Mouse (Mus musculus): Measurements from ENCODE around the gene Fos. TPM values are rescaled to one million over a fixed set of nuclear protein-coding genes. Genes with fewer than 3 reads are reported as not detected.

Fos gene
- total RNA-seq (2021), result 10 to 100 TPM in 1 of 2 experiments, 1 to 10 TPM in 1; 5.1 to 11.6 TPM
- long read RNA-seq, experiment 1, partial matches to known transcripts, result 0 of 1 reads
- long read RNA-seq, experiment 1, other reads (novel, unspliced or antisense), result 0 of 1 reads
- long read RNA-seq, experiment 2, partial matches to known transcripts, result 0 of 4 reads
- long read RNA-seq, experiment 2, other reads (novel, unspliced or antisense), result 0 of 4 reads

- peak; percentile 88 for DNase-seq
Observed at GRCm38 (mm10) chr12:85473481-85474297, at the start of gene Fos. Gene Fos (plus strand): TSS chr12:85473890.

GRCm38 (mm10) chr12:85425721-85426120 lies 48.0 kb upstream of the Fos start:
- no peak for DNase-seq

- no peak for DNase-seq
Observed at GRCm38 (mm10) chr12:85426126-85426525, 47.6 kb upstream of the Fos start.

DNA sequence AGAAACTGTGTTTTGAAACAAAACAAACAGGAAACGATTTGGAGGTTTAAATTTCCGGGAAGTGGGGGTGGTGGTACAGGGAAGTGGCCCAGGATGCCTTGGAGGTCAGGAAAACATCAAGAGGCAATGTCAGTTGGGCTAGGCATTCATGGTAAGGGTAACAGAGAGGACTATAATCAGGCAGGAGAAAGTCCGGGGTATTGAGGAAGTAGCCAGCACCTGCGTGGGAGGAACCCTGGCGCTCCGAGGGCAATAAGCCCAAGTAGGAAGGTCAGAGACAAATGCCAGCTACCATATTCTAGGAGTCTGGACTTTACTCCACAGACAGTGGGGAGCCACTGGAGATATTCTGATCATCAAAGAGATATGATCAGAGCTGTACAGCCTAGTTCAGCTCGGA lies 45.9 kb upstream of the Fos start:
- DNase-seq, result no peak

- no peak for DNase-seq
Observed at GRCm38 (mm10) chr12:85429999-85430398, 43.7 kb upstream of the Fos start.

- DNase-seq, result no peak
Observed at GRCm38 (mm10) chr12:85430434-85430833, 43.3 kb upstream of the Fos start.

DNA sequence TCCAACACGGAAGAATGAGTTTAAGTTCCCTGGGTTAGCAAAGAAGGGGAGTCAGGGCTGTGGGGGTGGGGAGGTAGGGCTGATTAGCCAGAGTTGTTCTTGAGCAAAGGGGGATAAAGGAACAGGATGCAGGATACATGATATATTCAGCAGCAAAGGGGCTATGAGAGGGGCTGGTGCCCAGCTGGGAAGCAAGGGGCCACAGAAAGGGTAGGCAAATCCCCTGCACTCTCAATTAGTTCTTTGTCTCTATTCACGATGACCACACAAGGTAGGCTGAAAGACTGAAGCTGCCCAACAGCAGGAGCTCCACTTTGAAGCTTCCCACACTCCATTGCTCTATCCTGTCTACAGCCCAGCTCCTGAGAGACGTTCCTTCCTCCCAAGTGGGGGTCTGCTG lies 39.8 kb upstream of the Fos start:
- no peak for DNase-seq

DNA sequence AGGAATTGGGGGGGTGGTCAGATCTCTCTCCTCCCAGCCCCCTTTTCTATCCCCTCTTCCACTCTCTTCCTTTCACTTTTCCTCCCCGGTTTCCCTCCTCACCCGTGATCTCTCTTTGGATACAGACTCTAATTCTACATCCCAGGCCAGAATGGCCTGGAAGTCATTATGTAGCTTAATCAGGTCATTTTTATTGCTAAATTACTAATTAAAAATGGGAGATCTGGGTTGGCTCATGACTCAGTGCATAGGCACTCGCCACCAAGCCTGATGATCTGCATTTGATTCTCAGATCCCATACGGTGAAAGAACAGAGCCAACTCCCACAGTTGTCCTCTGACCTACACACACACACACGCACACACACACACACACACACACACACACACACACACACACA lies 39.2 kb upstream of the Fos start:
- DNase-seq, result no peak

DNA sequence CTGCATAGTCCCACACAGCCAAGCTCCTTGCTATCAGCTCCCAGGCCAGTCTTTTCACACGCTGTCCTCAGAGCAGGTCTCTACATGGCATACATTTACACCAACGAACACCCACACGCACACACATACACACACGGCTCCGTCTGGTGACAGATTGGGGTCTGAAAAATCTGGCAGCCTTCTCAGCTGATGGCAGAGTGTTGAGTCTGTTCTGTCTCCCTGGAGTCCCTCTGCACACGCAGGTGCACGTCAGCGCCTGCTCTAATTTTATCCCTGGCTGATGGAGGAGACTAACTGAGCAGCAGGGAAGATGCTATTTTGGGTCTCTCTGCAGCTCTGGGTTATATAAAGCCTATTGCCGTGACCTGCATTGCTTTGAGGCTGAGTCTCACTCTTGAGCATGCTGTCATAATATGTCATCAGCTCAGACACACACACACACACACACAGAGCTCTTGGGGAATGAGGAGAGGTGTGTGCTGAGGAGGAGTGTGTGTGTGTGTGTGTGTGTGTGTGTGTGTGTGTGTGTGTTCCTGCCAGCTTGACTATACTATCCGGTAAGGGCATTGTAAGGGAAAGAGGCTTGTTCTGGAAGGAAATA lies 37.6 kb upstream of the Fos start:
- DNase-seq, result peak; percentile 79

- peak; percentile 76 for DNase-seq
Observed at GRCm38 (mm10) chr12:85437172-85437876, 36.4 kb upstream of the Fos start.

- DNase-seq, result no peak
Observed at GRCm38 (mm10) chr12:85443456-85443855, 30.2 kb upstream of the Fos start.

GRCm38 (mm10) chr12:85444646-85445045 lies 29.0 kb upstream of the Fos start:
- DNase-seq, result no peak

DNA sequence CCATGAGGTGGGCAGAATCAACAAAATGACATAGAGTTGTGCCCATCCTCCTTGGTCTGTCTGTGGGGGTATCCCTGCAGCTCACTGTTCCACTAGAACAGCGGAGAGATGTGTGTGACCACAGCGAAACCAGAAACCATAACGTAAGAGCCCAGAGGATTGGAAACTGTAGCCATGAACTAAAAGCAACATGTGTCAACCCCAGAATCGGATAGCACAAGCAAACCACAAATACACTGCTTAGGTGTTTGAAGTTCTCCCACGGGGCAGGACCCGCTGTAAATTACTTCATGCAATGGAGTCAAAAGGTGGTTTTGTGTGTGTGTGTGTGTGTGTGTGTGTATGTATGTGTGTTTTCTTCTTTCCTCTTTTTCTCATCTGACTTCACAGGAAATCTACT lies 26.7 kb upstream of the Fos start:
- DNase-seq, result no peak

DNA sequence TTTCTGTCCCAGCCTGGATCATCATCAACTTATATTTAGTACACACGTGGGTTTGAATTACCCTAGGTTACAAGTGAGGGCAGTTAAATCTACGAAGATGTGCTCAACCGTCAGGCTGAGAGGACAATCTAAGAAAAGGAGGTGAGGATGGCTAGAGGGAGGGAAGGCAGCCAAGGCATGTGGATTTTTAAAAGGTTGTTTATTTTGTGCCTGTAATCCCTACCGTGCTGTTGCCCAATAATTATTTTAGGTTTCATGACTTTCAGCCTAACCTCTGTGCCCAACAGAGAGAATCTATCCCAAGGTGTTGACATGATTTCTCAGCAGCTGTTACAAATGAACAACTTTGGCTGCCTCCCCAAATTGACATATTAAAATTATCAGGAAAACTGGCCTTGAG lies 26.2 kb upstream of the Fos start:
- no peak for DNase-seq

GRCm38 (mm10) chr12:85449478-85449877 lies 24.2 kb upstream of the Fos start:
- no peak for DNase-seq

- no peak for DNase-seq
Observed at GRCm38 (mm10) chr12:85451693-85452491, 21.8 kb upstream of the Fos start.

DNA sequence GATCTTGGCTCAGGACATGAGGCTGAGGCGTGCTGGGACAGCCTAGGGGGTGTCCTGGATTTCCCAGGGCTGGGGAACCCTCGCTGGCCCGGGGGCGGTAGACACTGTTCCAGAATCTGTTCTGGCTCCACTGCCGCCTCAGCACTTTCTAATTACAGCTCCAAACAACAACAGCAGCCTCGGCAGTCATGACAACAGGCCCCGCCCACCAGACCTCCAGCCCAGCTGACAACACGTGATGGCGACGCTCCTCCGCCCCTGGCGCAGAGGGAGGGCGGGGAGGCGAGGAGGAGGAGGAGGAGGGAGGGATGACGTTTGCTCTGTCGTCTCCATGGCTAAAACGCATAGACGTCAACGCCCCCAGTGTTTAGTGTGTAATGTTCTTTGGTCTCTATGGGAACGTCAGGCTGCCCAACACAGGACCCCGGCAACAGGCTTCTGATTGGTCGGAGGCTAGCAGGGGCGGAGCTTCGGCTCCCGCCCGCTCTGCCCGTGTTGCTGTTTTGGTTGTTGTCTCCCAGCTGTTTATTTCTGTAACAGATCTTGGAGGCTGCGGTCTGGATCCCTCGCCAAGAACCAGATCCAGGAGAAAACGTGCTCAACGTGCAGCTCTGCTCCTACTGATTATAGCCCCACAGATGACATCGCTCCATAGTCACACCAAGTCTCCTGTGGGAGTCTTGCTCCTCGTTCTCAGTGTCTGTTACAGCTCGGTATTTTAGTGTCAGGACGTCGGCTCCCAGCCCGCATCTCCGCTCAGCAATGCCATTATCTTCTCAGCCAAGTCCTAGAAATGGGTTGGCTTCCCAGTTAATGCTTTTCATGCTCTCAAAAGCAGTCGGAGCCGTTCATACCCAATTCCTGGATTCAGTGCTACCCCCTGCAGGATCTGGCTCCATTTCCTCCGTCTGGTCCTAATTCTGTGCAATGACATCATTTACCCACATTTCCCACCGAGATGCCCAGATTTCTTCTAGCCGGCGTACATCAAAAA lies 18.3 kb upstream of the Fos start:
- DNase-seq, result peak; percentile 99

GRCm38 (mm10) chr12:85456276-85456675 lies 17.4 kb upstream of the Fos start:
- DNase-seq, result no peak

GRCm38 (mm10) chr12:85456966-85457505 lies 16.7 kb upstream of the Fos start:
- no peak for DNase-seq

DNA sequence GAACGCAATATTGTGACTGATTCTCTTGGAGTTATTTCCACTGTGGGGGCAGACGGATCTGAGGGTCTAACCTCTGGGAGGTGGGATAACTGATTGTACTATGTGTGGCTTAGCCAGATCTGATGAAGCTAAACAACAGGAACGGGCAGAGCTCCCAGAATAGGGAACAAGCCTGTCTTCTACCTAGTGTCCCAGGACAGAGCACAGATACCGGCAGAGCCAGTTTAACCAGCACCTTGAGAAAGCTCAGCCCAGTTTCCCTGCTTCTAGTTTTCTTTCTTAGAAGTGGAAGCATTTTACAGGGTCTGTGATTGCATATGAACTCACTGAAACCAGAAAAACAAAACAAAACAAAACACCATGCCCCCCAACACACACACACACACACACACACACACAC lies 13.9 kb upstream of the Fos start:
- DNase-seq, result no peak
